Mouse (Mus musculus) WW6 (cell line): ENCODE results near the gene Prm3.

ENCODE experiments used
- DNase-seq: peaks from one replicate; pipeline ENCODE4 v3.0.0-alpha.2; 2013; ENCODE audit warnings: low read depth, low spot score

Prm3 gene

DNA sequence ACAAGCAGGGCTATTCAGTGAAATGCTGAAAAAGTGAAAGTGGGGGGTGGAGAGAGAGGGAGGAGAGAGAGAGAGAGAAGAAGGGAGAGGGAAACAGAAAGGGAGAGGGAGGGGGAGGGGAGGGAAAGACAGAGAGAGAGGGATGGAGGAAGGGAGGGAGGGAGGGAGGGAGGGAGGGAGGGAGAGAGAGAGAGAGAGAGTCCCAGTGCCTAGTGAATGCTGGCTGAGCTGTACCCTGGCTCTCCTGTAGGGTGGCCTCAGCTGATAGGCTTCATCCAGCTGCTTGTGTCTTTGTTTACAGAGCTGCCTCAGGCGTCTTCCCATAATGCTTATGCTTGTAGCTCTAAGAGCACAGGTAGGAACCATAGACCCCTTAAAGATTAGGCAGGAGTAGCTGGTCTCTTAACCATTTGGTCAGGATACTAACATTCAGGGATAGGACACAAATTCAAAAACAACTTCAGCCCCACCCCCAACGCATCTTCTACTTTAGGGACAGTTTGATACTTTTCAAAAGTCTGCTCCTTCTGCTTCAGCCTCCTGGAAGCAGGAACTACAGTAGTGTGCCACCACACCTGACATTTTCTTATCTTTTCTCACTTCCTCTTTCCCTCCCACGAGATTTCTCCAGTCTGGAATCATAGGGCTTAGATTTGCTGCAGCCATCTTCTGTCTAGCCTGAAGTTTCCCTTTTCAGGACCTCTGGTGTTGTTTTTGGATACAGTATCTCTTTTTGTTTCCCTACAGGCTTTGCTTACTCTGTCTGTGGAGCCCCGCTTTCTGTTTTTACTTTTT is 20.0 kb downstream of the Prm3 start:
- no peak for DNase-seq

DNA sequence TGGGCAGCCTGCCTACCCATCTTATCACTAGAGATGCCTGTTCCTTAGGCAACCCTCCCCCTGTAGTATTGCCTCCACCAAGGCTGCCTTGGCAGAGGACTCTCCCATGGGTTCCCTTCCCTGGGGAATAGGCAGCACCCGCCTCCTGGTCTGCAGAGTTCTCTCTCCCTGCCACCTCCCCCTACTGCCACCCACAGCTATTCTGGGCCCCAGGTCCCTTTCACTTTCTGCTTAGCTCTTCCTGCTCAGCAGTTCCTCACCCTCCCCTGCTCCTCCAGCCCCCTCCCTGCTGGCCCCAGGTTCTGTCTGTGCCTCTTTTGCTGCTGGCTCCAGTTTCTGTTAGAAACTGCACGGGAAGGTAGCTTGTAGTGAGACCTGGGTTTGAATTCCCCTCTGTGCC is 21.1 kb downstream of the Prm3 start:
- DNase-seq: no peak

DNA sequence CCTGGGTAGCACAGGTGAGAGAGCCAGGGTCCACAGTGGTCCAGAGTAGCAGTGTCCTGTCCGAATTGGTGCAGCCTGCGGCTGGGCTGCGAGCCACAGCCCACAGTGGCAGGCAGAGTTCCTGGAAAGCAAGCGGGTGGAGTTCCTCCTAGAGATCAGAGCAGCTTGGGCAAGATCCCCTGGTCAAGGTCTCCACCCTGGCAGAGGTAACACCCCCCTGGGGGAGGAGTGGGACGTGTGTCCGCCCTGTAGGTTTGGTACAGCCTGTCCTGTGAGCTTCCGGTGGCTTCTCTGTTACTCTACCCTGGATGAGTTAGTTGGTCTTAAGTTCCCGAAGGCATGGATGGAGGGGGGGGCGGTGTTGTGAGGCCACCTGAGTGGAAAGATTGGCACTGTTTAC is 21.9 kb downstream of the Prm3 start:
- no peak for DNase-seq

DNA sequence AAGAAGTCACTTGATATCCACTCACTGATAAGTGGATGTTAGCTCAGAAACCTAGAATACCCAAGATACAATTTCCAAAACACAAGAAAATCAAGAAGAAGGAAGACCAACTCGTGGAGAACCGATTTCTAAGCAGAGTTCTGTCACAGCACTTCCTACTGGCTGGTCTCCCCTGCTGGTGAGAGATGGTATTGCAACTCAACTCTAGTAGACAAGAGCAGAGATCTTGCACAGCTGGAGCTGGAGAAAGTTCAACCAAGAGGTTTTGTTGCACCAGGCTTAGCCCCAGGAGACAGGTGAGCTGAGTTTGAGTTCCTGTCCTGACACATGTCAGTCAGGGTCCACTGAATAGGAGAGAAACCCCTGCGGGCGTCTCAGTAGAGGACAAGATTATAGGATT is 23.6 kb downstream of the Prm3 start:
- DNase-seq: no peak

DNA sequence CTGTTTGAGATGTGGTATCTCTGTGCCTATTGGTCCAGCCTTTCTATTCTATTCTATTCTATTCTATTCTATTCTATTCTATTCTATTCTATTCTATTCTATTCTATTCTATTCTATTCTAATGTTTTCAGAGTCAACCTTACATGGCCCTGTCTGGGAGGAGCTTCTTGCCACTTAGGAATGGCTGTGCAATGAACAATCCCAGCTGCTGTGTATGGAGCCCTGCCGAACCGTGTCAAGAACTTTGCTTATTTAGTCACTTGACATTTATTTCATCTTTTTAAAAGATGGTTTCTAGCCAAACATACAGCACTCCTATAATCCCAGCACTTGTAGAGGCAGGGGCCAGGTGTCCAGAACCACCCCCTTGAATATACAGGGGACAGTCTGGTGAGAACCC is 26.4 kb downstream of the Prm3 start:
- DNase-seq: no peak

DNA sequence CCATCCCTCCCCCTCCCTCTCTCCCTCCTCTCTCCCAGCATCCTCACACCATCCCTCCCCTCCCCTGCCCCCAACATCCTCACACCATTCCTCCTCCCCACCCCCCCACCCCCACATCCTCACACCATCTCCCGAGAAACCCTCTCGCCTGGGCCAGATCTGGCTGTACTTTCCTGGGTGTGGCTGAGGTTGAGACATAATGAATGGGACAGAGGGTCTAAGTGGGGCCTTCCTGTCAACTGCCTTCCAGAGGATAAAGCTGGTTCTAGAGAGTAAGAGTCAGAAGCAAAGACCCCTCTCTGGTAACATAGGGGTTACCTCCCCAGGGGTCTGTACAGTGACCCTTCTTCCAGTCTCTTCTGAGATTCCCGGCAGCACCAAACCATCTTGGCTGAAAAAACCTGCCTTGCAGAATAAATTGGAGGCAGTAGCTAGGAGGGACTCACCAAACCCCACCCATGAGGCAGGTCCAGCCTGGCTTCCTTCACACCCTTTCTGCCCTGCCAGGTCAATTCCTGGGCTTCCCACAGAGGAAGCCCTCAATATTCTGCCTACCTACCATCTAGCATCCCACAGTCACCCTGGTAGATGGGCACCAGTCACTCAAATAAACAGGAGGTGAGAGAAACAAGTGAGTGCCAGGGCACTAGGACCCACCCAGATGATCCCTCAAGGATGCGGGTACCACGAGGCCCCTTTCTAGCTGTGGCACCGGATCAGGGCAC is 27.0 kb downstream of the Prm3 start:
- no peak for DNase-seq

DNA sequence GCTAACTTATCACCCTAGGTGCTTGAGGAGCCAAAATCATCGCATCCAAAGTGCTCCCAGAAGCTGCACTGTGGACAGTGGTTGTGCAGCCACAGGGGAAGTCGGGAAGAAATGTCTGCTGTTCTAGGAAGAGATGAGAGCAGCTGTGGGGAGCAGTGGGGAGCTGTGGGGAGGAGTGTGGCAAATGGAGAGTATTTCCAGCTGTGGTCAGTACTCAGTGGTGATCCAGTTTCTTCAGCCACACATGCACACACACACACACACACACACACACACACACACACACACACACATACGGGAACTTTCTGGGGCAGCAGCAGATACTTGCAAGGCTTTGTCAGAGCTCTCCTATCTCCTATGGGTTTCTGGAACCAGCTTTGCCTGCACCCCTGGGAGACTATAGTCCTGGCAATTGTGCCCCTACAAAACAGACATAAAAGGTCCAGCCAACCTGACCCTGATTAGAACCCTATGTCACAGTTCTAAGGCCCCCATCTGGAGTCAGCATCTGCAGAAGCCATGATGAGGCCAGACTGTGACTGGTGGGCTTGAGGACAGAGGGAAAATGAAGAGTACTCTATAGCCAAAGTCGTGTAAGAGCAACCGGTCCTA is 28.0 kb downstream of the Prm3 start:
- no peak for DNase-seq

DNA sequence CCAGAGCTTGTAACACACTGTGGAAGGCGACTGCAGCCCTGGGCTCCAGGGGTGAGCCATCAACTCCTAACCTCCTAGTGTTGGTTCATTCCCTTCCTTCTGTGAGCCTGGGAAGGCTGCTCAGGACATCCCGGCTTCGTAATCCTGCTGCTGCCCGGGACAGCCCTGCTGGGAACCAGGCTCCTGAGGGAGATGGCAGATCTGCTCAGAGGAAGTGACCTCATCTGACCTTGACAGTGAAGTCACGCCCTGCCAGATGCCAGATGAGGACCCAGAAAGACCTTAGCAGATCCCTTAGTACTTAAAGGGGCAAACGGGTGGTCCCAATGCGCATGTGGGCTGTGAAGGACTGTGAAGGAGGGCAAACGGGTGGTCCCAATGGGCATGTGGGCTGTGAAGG is 29.5 kb downstream of the Prm3 start:
- no peak for DNase-seq

DNA sequence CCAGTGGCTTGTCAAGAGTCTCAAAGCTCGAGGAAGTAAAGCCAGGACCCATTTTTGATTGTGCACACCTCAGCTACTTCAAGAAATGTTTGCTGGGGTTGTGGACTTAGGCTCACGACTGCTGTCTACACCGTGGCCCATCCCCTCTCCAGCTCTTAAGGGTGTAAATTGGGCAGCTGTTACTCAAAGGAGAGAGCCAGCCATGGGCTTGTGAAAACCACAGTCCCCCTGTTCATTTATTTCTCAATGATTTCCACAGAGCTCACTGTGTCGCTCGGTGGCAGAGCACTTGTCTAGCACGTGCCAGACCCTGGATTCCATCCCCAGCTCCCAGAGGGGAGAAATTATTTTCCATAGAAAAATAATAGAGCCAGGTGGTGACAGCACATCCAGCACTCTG is 34.5 kb downstream of the Prm3 start:
- DNase-seq: no peak

DNA sequence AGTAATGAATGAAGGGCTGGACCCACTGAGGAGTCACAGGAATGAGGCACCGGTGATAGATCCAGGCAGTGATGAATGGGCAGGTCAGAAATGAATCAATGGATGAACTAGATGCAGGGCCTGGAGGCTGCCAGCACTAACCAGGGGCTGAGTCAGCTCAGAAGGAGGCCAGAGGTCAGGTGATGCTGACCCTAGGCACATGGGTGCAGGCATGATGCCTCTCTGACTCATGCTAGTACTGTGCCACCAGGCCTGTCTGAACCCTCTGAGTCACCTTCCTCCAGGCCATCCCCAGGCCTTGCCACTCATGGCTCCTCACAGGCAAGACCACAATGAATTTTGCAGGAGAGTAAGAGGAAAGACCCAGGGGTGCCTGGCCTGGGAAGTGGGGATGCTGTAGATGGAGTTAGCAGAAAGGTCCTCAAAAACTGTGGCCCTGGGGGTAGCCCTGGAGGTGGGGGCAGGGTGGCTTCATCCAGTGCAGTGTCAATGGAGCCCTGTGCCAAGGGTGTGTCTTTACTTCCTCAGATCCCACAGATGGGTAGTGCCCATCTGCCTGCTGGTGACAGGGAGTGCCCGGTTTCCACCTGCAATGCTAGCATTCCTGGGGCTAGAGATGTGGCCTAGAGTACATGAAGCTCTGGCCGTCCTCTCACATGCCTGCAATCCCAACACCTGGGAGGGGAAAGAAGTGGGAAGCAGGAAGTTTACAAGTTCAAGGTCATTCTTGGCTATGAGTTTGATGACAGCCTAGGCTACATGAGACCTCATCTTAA is 36.0 kb downstream of the Prm3 start:
- DNase-seq: no peak

DNA sequence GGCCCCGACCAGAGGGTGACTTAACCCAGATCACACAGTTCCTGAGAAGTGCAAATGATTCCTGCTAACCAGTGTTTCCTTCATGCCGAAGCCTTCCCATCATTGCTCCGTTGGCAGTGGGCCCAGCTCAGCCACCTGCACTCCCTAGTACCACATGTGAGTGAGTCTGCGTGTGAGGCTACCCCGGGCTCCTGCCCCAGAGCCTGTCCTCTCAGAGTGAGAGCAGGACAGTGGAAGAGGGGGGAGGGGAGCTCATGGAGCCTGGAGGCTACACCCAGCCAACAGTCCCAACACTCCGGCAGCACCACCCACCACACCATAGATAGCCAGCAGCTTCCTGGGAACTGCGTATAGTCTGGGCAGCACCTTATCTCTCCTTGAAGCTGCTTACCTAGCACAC is 40.9 kb downstream of the Prm3 start:
- DNase-seq: no peak

DNA sequence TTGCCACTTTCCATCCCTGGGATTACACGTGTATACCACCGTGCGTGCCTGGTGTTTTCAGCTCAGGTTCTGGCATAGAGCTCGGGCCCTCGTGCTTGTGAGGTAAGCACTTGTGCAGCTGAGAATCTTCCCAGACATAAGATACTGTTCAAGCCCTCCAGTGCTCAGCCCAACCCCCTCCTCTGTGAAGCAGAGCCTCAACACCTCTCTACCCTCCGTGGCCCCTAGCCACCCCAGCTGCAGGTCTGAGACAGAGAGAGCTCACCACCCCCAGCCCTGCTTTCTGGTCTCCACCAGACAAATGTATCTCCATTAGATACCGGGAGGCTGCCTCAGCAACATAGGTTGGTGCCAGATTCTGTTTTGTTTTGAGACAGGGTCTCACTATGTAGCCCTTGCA is 41.5 kb downstream of the Prm3 start:
- DNase-seq: no peak

DNA sequence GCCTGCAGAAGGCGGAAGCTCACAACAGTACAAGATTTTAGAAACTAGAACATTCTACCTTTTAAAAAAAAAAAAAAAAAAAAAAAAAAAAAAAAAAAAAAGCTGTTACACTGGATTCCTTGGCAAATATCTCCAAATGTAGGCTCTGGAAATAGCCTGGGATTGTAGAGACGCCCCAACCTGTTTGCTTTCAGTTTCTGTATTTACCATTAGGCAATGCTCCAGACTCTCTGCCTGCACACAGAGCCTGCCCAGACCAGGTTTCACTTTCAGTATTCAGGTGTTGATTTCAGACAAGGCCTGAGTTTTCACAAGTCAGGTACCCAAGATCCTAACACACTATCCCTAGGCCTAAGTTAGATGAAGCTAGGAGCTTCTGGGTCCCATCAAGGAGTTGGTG is 49.6 kb downstream of the Prm3 start:
- DNase-seq: no peak
